In the genomic region with DNA sequence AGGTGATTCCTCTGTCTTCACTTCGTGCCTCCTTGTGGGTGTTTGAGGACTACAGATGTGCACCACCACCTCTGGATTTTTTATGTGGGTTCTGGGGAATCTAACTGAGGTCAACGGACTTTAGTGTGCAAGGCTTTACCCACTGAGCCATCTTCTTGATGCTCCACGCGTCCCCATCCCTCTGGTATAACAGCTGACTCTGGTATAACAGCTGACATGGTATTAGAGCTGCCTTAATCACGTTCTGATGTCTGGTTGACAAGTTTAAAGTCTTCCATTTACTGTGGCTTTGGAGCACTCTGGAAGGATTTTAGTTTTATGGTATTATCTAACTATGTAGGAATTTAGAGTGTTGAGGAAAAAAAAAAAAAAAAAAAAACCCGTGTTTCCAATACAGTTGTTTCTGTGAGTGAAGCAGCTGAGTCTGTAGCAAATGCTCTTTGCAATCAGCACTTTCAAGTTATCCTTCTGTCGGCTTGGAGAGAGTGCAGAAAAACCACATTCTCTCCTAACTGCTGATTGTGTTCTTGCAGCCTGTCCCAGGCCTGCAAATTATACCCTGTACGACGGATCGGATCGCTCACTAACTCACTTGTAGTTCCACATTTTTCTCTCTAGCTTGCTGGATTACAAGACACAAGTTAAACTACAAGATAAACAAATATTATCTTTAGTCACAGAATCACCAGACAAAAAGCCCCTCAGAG, we compare ENCODE assay signal across 9 mouse cellular contexts.
A peak's percentile ranks its signal among the peaks of the same experiment; 100 is the strongest.
DNase-seq lines count a peak whose midpoint lies in the region; ATAC-seq and TF ChIP-seq lines count a peak whose summit lies in the region.
"Had no signal": no experiment of that assay in that cellular context is flagged by ENCODE, and none has a peak within 500 bp of the region (broad histone marks: within the 10 kb centered on the region; RNA-seq: fewer than 3 reads in every experiment).

No protein-coding gene starts in this region.

- no peak overlapping the region for H3K4me2 ChIP-seq in kidney, postnatal 0 days (ENCODE audit: low read length)
- H3K4me2 ChIP-seq in CH12.LX (ENCODE audit: insufficient read depth, low read depth, poor library complexity, severe bottlenecking) = 0 out of 2 replicates have a peak overlapping the region, but pooled peaks have one; percentile 69

- no peaks in the 10 kb centered on the region for H3K4me1 ChIP-seq in kidney, postnatal 0 days (replicated peaks; ENCODE audit: insufficient read depth, low read length)
- peaks cover 6 to 32% of the 10 kb centered on the region in 2 experiments for H3K4me1 ChIP-seq in CH12.LX (ENCODE audit: control insufficient read depth in 1 of 2, insufficient read depth in 2 of 2)

- no peak for TF ChIP-seq EP300 in CH12.LX (IDR thresholded peaks at IDR 0.05; ENCODE audit: low read length)

- peak; percentile 11 for DNase-seq in kidney, postnatal 0 days (ENCODE audit: low spot score)
- no peak for DNase-seq in kidney, adult 11 months
- no peak for DNase-seq in CH12.LX (ENCODE audit: extremely low read depth)
- peak; percentile 49 for DNase-seq in brain, adult 2 months (ENCODE audit: low read depth, low spot score)
- no peak for DNase-seq in adrenal gland, postnatal 14 days
- DNase-seq in kidney, adult 8-10 months = no peak
- DNase-seq: kidney, adult 9 months had no signal

- in situ Hi-C loops in CH12.LX (cut with MboI; ENCODE audit: low pct_ligation_motif_present, low pct_unique_long_range_greater_than_20kb, low sequenced_read_pairs) = no loop called here

- H3K27me3 ChIP-seq in kidney, postnatal 0 days (ENCODE audit: insufficient read depth, low read length) = no peaks in the 10 kb centered on the region
- no peaks in the 10 kb centered on the region for H3K27me3 ChIP-seq in CH12.LX (replicated peaks)

- no peak for TF ChIP-seq CTCF in kidney, postnatal 0 days (IDR thresholded peaks at IDR 0.05; ENCODE audit: low read depth)
- TF ChIP-seq CTCF in CH12.LX (conservative IDR thresholded peaks at IDR 0.05 in 1 of 2, IDR thresholded peaks at IDR 0.05 in 1 of 2; ENCODE audit: low read depth in 2 of 2, low read length in 2 of 2) = no peak

- WGBS in kidney, postnatal 0 days = 62% methylated on average over 11 of the region's 11 CpGs

- H3K9ac ChIP-seq in kidney, postnatal 0 days (ENCODE audit: low read depth, low read length) = no peak overlapping the region
- no peak overlapping the region for H3K9ac ChIP-seq in CH12.LX (ENCODE audit: insufficient read depth, low read depth)

- dilution Hi-C loops in CH12.LX (cut with MboI; ENCODE audit: extremely low pct_ligation_motif_present, extremely low pct_unique_long_range_greater_than_20kb, low sequenced_read_pairs) = no loop called here

- no peak for ATAC-seq in kidney, postnatal 0 days (replicated peaks; ENCODE audit: low FRiP score, low read depth)
- peak; percentile 23 for ATAC-seq in megakaryocyte progenitor cell, adult 5-6 weeks (replicated peaks; ENCODE audit: poor library complexity)

- no peak for TF ChIP-seq POLR2A in CH12.LX (IDR thresholded peaks at IDR 0.05; ENCODE audit: low read depth, low read length)

- no peaks in the 10 kb centered on the region for H3K36me3 ChIP-seq in kidney, postnatal 0 days (ENCODE audit: insufficient read depth, low read length)
- no peaks in the 10 kb centered on the region for H3K36me3 ChIP-seq in CH12.LX (replicated peaks in 1 of 2; ENCODE audit: control insufficient read depth in 1 of 2, insufficient read depth in 1 of 2, low read length in 1 of 2)

- H3K79me2 ChIP-seq in CH12.LX (replicated peaks; ENCODE audit: control insufficient read depth, extremely low read depth, insufficient read depth, poor library complexity, severe bottlenecking) = no peaks in the 10 kb centered on the region

- H3K9me3 ChIP-seq in kidney, postnatal 0 days (replicated peaks; ENCODE audit: low read length) = no peaks in the 10 kb centered on the region
- H3K9me3 ChIP-seq in CH12.LX (replicated peaks; ENCODE audit: low read length) = no peaks in the 10 kb centered on the region

- H3K27ac ChIP-seq in kidney, postnatal 0 days = no peak overlapping the region
- H3K27ac ChIP-seq in CH12.LX (ENCODE audit: insufficient read depth, low read depth) = no peak overlapping the region
- H3K27ac ChIP-seq: layer of hippocampus, adult 2 months had no signal

- H3K4me3 ChIP-seq in kidney, postnatal 0 days (replicated peaks; ENCODE audit: low read depth, low read length) = no peak overlapping the region
- H3K4me3 ChIP-seq in CH12.LX (replicated peaks in 1 of 3; ENCODE audit: low read depth in 2 of 3, low read length in 2 of 3, poor library complexity in 1 of 3) = no peak overlapping the region
- H3K4me3 ChIP-seq: layer of hippocampus, adult 2 months had no signal

- TF ChIP-seq RAD21 in CH12.LX (IDR thresholded peaks at IDR 0.05; ENCODE audit: low read depth, low read length) = no peak

TF ChIP-seq in CH12.LX, 34 proteins besides CTCF, POLR2A, EP300 and RAD21:
- TF ChIP-seq UBTF (IDR thresholded peaks at IDR 0.05; ENCODE audit: low read depth, low read length) (no peak), CHD1 (IDR thresholded peaks at IDR 0.05; ENCODE audit: low read depth, low read length) (no peak), RCOR1 (conservative IDR thresholded peaks at IDR 0.05; ENCODE audit: low read depth, low read length) (no peak)

Comparison
In these comparisons a context has a peak if more than half of its experiments do, and no peak if none do; other contexts are left out.
1. DNase-seq: peak in kidney, postnatal 0 days (single experiment) and brain, adult 2 months (single experiment); none in kidney, adult 11 months (single experiment), CH12.LX (single experiment), adrenal gland, postnatal 14 days (single experiment) and kidney, adult 8-10 months (0 of 2).